Mouse (Mus musculus): ENCODE data around the gene Acp7. TPM values are rescaled to one million over a fixed set of nuclear protein-coding genes. Genes with fewer than 3 reads are reported as not detected.
A peak's percentile ranks its signal among the peaks of the same experiment; 100 is the strongest.

The Acp7 gene
- total and polyA plus RNA-seq, 2 experiments = not detected

DNA sequence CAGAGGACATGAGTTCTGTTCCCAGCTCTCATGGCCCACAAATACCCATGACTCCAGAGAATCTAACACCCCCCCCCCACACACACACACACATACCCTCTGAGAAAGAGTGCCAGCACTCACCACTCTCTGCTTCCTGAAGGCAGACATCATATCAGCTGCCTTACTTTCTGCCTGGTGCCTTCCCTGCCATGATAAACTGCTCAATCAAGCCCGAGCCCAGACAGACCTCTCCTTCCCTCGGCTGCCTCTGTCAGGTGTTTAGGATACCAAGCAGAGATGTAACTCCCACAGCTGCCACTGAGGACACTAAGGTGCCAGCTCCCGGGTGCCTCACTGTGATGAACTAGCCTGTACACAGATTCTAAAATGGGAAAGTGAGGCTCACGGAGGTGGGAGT lies 46.7 kb downstream of the Acp7 start:
- no peak for DNase-seq (ENCODE audit: extremely low read depth, low read depth, low spot score)
- Histone ChIP-seq H3K27ac (replicated peaks; ENCODE audit: insufficient read depth, low read depth, low read length) (no peak overlapping the region), H3K4me3 (ENCODE audit: insufficient read depth, low read depth, low read length) (no peak overlapping the region), H3K27me3 (ENCODE audit: control insufficient read depth, insufficient read depth, low read length) (no peaks in the 10 kb centered on the region), H3K9ac (ENCODE audit: low read depth, low read length) (no peak overlapping the region), H3K36me3 (ENCODE audit: control insufficient read depth, insufficient read depth, low read length) (no peaks in the 10 kb centered on the region), H3K4me1 (ENCODE audit: control insufficient read depth, insufficient read depth, low read length) (peaks cover 24% of the 10 kb centered on the region), H3K79me2 (ENCODE audit: control insufficient read depth, insufficient read depth, low read length) (peaks cover 52% of the 10 kb centered on the region)
- TF ChIP-seq CTCF (IDR thresholded peaks at IDR 0.05; ENCODE audit: low read depth, low read length) (no peak), POLR2A (IDR thresholded peaks at IDR 0.05; ENCODE audit: extremely low read depth, insufficient read depth, low read length) (no peak)
- 88% methylated on average over 4 of the region's 4 CpGs for WGBS

DNA sequence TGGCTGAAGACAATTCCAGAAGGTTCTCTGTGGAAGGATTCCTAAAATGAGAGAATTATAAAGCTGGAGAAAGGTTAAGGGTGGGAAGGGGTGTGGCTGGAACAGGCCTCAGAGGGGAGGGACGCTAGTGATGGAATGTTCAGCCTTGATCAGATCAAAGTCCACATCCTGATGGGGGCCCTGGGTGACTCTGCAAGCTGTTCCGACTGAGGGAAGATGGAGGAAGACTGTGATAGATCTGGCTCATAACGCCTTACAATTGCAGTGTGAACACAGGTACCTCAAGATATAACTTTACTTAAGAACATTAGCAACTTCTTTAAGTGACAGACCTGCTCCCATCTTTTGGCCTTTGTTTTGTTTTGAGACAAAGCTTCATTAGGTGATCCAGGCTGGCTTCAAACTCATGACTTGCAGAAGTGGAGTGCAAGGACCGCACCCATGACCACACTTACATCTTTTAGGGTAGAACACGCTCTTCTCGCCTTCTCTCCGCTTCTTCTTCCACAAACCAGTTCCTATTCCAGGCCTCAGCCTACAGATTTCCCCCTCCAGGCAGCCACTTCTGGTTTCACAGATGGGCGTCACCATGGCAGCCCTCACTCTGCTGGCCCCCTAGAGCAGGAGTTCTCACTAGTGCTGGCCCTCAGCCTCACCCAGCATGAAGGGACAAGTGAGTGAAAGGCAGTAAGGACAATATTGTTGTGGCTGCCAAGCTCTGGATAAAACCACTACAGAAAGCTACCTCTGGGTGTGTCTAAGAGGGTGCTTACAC lies 47.4 kb downstream of the Acp7 start:
- no peak overlapping the region for H3K9ac ChIP-seq (ENCODE audit: low read depth, low read length)
- TF ChIP-seq POLR2A (IDR thresholded peaks at IDR 0.05; ENCODE audit: extremely low read depth, insufficient read depth, low read length) = no peak
- TF ChIP-seq CTCF (IDR thresholded peaks at IDR 0.05; ENCODE audit: low read depth, low read length) = no peak
- H3K79me2 ChIP-seq (ENCODE audit: control insufficient read depth, insufficient read depth, low read length) = peaks cover 52% of the 10 kb centered on the region
- H3K4me1 ChIP-seq (ENCODE audit: control insufficient read depth, insufficient read depth, low read length) = peaks cover 24% of the 10 kb centered on the region
- WGBS = 73% methylated on average over 8 of the region's 8 CpGs
- no peaks in the 10 kb centered on the region for H3K36me3 ChIP-seq (ENCODE audit: control insufficient read depth, insufficient read depth, low read length)
- no peak overlapping the region for H3K4me3 ChIP-seq (ENCODE audit: insufficient read depth, low read depth, low read length)
- H3K27ac ChIP-seq (replicated peaks; ENCODE audit: insufficient read depth, low read depth, low read length) = no peak overlapping the region
- H3K27me3 ChIP-seq (ENCODE audit: control insufficient read depth, insufficient read depth, low read length) = no peaks in the 10 kb centered on the region
- no peak for DNase-seq (ENCODE audit: extremely low read depth, low read depth, low spot score)

DNA sequence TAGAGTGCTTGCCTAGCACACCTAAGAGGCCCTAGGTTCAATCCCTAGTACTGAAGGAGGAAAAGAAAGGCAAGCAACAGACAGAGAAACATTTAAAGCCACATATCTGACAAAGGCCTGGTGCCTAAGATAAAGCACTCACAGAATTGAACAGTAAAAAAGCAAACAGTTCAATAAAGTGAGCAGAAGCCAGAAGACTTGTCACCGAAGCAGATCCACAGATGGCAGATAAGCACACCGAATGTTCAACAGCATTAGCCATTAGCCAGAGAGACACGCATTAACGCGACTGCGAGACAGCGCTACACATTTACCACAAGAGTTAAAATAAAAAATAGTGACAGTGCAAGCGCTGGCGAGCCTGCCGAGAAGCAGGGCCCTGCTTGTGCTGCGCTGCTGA lies 48.3 kb downstream of the Acp7 start:
- TF ChIP-seq POLR2A (IDR thresholded peaks at IDR 0.05; ENCODE audit: extremely low read depth, insufficient read depth, low read length) = no peak
- TF ChIP-seq CTCF (IDR thresholded peaks at IDR 0.05; ENCODE audit: low read depth, low read length) = no peak
- Histone ChIP-seq H3K27ac (replicated peaks; ENCODE audit: insufficient read depth, low read depth, low read length) (no peak overlapping the region), H3K9ac (ENCODE audit: low read depth, low read length) (no peak overlapping the region), H3K4me3 (ENCODE audit: insufficient read depth, low read depth, low read length) (no peak overlapping the region), H3K79me2 (ENCODE audit: control insufficient read depth, insufficient read depth, low read length) (peaks cover 55% of the 10 kb centered on the region), H3K4me1 (ENCODE audit: control insufficient read depth, insufficient read depth, low read length) (peaks cover 26% of the 10 kb centered on the region), H3K36me3 (ENCODE audit: control insufficient read depth, insufficient read depth, low read length) (no peaks in the 10 kb centered on the region), H3K27me3 (ENCODE audit: control insufficient read depth, insufficient read depth, low read length) (no peaks in the 10 kb centered on the region)
- peak; percentile 77 for DNase-seq (ENCODE audit: extremely low read depth, low read depth, low spot score)
- WGBS = 29% methylated on average over 11 of the region's 11 CpGs

DNA sequence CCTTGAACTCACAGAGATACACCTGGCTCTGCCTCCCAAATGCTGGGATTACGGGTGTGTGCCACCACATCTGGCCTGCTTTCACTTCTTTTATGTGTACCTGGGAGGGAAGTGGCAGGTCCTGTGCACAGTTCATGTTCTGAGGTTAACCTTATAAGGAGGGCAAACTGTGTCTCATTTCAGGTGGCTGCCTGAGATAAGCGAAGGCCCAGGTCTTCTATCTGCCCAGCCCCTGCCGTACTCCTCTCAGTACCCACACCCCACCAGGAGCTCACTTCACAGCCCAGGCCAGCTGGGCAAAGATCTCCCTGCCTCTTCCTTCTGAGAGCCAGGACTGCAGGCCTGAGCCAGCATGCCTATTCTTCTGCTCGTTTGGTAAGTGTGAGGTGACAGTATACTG lies 49.4 kb downstream of the Acp7 start:
- Histone ChIP-seq H3K9ac (ENCODE audit: low read depth, low read length) (no peak overlapping the region), H3K27me3 (ENCODE audit: control insufficient read depth, insufficient read depth, low read length) (no peaks in the 10 kb centered on the region), H3K79me2 (ENCODE audit: control insufficient read depth, insufficient read depth, low read length) (peaks cover 49% of the 10 kb centered on the region), H3K4me3 (ENCODE audit: insufficient read depth, low read depth, low read length) (no peak overlapping the region), H3K27ac (replicated peaks; ENCODE audit: insufficient read depth, low read depth, low read length) (no peak overlapping the region), H3K36me3 (ENCODE audit: control insufficient read depth, insufficient read depth, low read length) (no peaks in the 10 kb centered on the region), H3K4me1 (ENCODE audit: control insufficient read depth, insufficient read depth, low read length) (peaks cover 21% of the 10 kb centered on the region)
- WGBS = 60% methylated on average over 4 of the region's 4 CpGs
- DNase-seq (ENCODE audit: extremely low read depth, low read depth, low spot score) = no peak
- TF ChIP-seq POLR2A (IDR thresholded peaks at IDR 0.05; ENCODE audit: extremely low read depth, insufficient read depth, low read length) = no peak
- no peak for TF ChIP-seq CTCF (IDR thresholded peaks at IDR 0.05; ENCODE audit: low read depth, low read length)

DNA sequence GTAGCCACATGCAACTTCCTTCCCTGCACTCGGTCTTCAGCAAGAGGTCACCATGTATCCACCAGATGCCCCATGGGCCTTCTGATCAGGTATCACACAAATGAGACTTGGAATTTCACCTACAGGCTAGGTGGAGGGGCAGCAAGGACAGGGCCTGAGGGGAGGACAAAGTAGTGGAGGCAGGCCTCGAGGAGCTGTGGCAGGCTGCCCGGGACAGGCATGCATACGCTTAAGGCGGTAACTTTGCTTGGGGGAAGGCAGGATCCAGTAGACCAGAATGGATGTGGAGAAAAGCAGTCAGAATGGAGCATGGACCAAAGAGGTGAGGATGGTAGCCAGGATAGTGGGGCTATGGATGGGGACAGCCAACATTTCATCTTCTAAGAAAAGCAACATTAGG lies 51.3 kb downstream of the Acp7 start:
- TF ChIP-seq POLR2A (IDR thresholded peaks at IDR 0.05; ENCODE audit: extremely low read depth, insufficient read depth, low read length) (no peak), CTCF (IDR thresholded peaks at IDR 0.05; ENCODE audit: low read depth, low read length) (no peak)
- H3K4me3 ChIP-seq (ENCODE audit: insufficient read depth, low read depth, low read length) = no peak overlapping the region
- no peak for DNase-seq (ENCODE audit: extremely low read depth, low read depth, low spot score)
- H3K9ac ChIP-seq (ENCODE audit: low read depth, low read length) = no peak overlapping the region
- peaks cover 19% of the 10 kb centered on the region for H3K4me1 ChIP-seq (ENCODE audit: control insufficient read depth, insufficient read depth, low read length)
- H3K36me3 ChIP-seq (ENCODE audit: control insufficient read depth, insufficient read depth, low read length) = no peaks in the 10 kb centered on the region
- 82% methylated on average over 5 of the region's 5 CpGs for WGBS
- H3K27ac ChIP-seq (replicated peaks; ENCODE audit: insufficient read depth, low read depth, low read length) = no peak overlapping the region
- H3K27me3 ChIP-seq (ENCODE audit: control insufficient read depth, insufficient read depth, low read length) = no peaks in the 10 kb centered on the region
- peaks cover 49% of the 10 kb centered on the region for H3K79me2 ChIP-seq (ENCODE audit: control insufficient read depth, insufficient read depth, low read length)

DNA sequence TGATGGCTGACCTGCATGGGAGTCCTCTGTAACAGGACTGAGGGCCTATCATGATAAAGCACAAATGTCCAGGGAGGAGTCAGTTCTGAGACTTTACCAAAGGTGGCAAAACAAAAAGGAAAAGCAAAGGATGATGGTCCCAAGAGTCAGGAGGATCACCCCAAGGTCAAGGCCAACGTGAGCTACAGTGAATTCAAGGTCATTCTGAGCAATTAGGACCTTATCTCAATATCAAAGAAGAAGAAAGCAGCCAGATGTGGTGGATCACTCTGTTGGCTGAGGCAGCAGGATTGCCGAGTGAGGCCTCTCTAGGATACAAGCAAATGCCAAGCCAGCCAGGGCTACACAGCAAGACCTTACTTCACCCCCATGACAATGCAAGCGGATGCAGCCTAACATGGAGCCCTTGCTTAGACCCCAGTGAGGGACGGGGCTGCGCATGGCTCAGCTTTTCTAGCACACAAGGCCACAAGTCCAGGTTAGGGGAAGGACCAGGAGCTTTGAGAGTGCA lies 52.5 kb downstream of the Acp7 start:
- DNase-seq (ENCODE audit: extremely low read depth, low read depth, low spot score) = no peak
- H3K36me3 ChIP-seq (ENCODE audit: control insufficient read depth, insufficient read depth, low read length) = no peaks in the 10 kb centered on the region
- TF ChIP-seq POLR2A (IDR thresholded peaks at IDR 0.05; ENCODE audit: extremely low read depth, insufficient read depth, low read length) = no peak
- TF ChIP-seq CTCF (IDR thresholded peaks at IDR 0.05; ENCODE audit: low read depth, low read length) = no peak
- H3K27ac ChIP-seq (replicated peaks; ENCODE audit: insufficient read depth, low read depth, low read length) = no peak overlapping the region
- no peak overlapping the region for H3K9ac ChIP-seq (ENCODE audit: low read depth, low read length)
- peaks cover 49% of the 10 kb centered on the region for H3K79me2 ChIP-seq (ENCODE audit: control insufficient read depth, insufficient read depth, low read length)
- peaks cover 17% of the 10 kb centered on the region; the same call in 1 of the 2 replicates for H3K4me1 ChIP-seq (ENCODE audit: control insufficient read depth, insufficient read depth, low read length)
- 75% methylated on average over 5 of the region's 5 CpGs for WGBS
- no peaks in the 10 kb centered on the region for H3K27me3 ChIP-seq (ENCODE audit: control insufficient read depth, insufficient read depth, low read length)
- no peak overlapping the region for H3K4me3 ChIP-seq (ENCODE audit: insufficient read depth, low read depth, low read length)
